Mouse (Mus musculus): ENCODE data around the gene Glrx.
"Not testable (repeated sequence)": the region's sequence is repeated elsewhere in the genome, so short reads cannot be mapped to it uniquely, and the experiment has no call there.

The Glrx gene

GRCm38 (mm10) chr13:75833499-75833898, 6.2 kb upstream of the Glrx start:
- DNase-seq (ENCODE audit: low spot score in 2 of 2): no peak

GRCm38 (mm10) chr13:75835461-75835860, 4.2 kb upstream of the Glrx start:
- no peak for DNase-seq (ENCODE audit: low spot score in 2 of 2)

GRCm38 (mm10) chr13:75838506-75838905, 1.2 kb upstream of the Glrx start:
- DNase-seq (ENCODE audit: low spot score in 2 of 2): no peak

GRCm38 (mm10) chr13:75840752-75841285, 1.2 kb downstream of the Glrx start:
- DNase-seq (ENCODE audit: low spot score in 2 of 2): peak in 1 of 2 experiments; percentile 11

- DNase-seq (ENCODE audit: low spot score in 2 of 2): no peak
These were observed 2.3 kb downstream of the Glrx start for GRCm38 (mm10) chr13:75841950-75842349.

GRCm38 (mm10) chr13:75843331-75843730, 3.7 kb downstream of the Glrx start:
- DNase-seq (ENCODE audit: low spot score in 2 of 2): no peak

GRCm38 (mm10) chr13:75843993-75844683, 4.5 kb downstream of the Glrx start:
- no peak for DNase-seq (ENCODE audit: low spot score in 2 of 2)

- DNase-seq (ENCODE audit: low spot score in 2 of 2): no peak
These were observed 5.3 kb downstream of the Glrx start for GRCm38 (mm10) chr13:75844833-75845518.

- no peak for DNase-seq (ENCODE audit: low spot score in 2 of 2)
These were observed 6.0 kb downstream of the Glrx start for GRCm38 (mm10) chr13:75845519-75846166.

- DNase-seq (ENCODE audit: low spot score in 2 of 2): no peak
These were observed 7.4 kb downstream of the Glrx start for GRCm38 (mm10) chr13:75847027-75847426.

- DNase-seq (ENCODE audit: low spot score in 2 of 2): no peak
These were observed 12.4 kb downstream of the Glrx start for GRCm38 (mm10) chr13:75852027-75852426.

GRCm38 (mm10) chr13:75853118-75853517, 13.4 kb downstream of the Glrx start:
- DNase-seq (ENCODE audit: low spot score in 2 of 2): no peak

- no peak for DNase-seq (ENCODE audit: low spot score in 2 of 2)
These were observed 19.7 kb downstream of the Glrx start for GRCm38 (mm10) chr13:75859264-75859844.

- no peak for DNase-seq (ENCODE audit: low spot score in 2 of 2)
These were observed 26.0 kb downstream of the Glrx start for GRCm38 (mm10) chr13:75865486-75866184.

- DNase-seq (ENCODE audit: low spot score in 2 of 2): peak in 1 of 2 experiments; percentile 32
These were observed 28.2 kb downstream of the Glrx start for GRCm38 (mm10) chr13:75867876-75868275.

- no peak for DNase-seq (ENCODE audit: low spot score in 2 of 2)
These were observed 35.1 kb downstream of the Glrx start for GRCm38 (mm10) chr13:75874608-75875376.

GRCm38 (mm10) chr13:75876188-75876587, 36.5 kb downstream of the Glrx start:
- not testable (repeated sequence) for DNase-seq (ENCODE audit: low spot score in 2 of 2)

GRCm38 (mm10) chr13:75876592-75876991, 36.9 kb downstream of the Glrx start:
- no peak for DNase-seq (ENCODE audit: low spot score in 2 of 2)

GRCm38 (mm10) chr13:75877907-75878306, 38.2 kb downstream of the Glrx start:
- DNase-seq (ENCODE audit: low spot score in 2 of 2): peak in 1 of 2 experiments; percentile 25

GRCm38 (mm10) chr13:75879756-75880155, 40.1 kb downstream of the Glrx start:
- DNase-seq (ENCODE audit: low spot score in 2 of 2): no peak

GRCm38 (mm10) chr13:75880501-75880900, 40.8 kb downstream of the Glrx start:
- no peak for DNase-seq (ENCODE audit: low spot score in 2 of 2)

All from right cerebral cortex, postnatal 36 days (tissue).